Mouse (Mus musculus): ENCODE results near the gene Optn.

Optn gene

DNA sequence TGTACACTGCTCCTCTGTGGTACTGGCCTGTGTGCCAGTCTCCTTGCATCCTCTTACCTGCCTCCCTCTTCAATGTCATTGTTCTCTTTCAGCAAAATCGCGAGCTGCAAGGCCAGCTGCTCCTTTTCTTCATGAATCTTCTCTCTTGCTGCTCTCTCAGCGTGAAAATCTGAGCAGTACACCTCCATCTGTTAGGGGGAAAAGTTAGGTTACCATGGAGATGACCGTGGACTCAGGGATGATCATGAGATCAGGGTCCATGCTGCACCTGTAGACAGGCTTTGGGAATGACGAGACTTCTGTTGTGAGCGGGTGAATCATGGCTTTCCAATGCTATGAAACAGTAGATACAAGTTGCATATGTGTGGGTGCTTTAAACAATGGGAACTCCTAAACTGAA is 36.8 kb downstream of the Optn start:
- DNase-seq = no peak

DNA sequence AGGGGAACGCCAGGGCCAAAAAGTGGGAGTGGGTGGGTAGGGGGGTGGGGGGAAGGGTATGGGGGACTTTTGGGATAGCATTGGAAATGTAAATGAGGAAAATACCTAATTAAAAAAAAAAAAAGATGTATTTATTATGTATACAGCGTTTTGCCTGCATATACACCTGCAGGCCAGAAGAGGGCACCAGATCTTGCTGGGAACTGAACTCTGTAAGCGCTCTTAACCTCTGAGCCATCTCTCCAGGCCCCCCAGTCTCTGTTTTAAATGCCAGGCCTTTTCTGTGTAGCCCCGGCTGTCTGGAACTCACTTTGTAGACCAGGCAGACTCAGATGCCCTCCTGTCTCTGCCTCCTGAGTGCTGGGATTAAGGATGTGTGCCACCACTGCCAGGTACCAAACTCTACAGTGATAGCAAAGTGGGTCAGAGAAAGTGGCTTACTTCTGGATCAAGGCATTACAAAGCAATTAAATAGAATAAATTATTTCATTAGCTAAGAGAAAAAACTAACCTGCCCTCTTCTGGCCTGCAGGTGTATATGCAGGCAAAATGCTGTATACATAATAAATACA is 38.6 kb downstream of the Optn start:
- DNase-seq = no peak

- no peak for DNase-seq
Measured at GRCm38 (mm10) chr2:5023699-5024399, 40.0 kb downstream of the Optn start.

DNA sequence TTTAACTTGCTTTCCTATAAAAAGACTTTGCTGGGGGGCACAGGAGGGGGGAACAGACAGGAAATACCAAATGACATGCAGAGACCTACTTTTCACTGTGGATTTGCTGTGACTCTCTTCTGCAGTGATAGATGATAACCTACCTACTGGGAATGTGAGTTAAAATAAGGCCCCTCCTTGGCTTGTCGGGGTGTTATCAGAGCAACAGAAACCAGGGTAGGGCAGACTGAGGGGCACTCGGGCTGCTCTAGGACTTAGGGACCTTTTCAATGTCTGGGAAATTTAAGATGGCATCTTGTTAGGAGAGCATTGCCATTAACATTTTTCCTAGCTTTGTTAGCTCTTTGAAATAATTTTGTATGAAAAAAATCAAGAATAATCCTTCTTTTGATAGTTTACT is 40.6 kb downstream of the Optn start:
- no peak for DNase-seq

- no peak for DNase-seq
Measured at GRCm38 (mm10) chr2:5019708-5020107, 44.1 kb downstream of the Optn start.

GRCm38 (mm10) chr2:5016922-5017321 is 46.9 kb downstream of the Optn start:
- DNase-seq = no peak

DNA sequence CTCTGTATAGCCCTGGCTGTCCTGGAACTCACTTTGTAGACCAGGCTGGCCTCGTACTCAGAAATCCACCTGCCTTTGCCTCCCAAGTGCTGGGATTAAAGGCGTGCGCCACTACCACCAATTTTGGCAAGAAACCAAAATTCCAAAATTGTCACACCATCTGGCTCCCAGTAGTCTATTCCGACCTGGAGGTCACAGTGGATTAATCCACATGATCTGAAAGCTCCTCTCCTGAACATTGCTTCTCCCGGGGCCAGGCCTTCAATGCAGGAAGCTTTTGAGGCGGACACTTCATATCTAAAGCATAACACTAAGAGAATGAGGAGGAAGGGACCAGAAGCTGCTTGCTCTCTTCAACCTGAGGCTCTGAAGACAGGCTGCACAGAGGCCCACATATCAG is 48.3 kb downstream of the Optn start:
- no peak for DNase-seq

DNA sequence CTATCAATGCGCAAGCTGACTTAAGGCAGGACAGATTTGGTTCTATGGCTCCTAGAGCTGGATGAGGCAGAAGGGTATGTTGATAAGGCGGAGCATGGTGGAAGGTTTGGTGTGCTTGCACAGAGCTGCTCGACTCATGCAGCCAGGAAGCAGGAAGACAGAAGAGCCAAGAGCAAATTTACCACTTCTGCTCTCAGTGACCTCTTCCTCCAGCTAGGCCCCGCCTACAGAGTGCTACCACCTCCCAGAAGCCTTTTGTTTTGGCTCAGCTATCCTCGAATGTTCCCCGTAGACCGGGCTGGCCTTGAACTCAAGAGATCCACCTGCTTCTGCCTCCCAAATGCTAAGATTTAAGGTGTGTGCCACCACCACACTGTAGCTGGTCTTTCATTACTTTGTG is 49.2 kb downstream of the Optn start:
- no peak for DNase-seq

GRCm38 (mm10) chr2:5012491-5013324 is 51.1 kb downstream of the Optn start, which contains the start of gene Mcm10:
Gene Mcm10, minus strand, starts transcription at chr2:5012791.
- DNase-seq = peak; percentile 92

DNA sequence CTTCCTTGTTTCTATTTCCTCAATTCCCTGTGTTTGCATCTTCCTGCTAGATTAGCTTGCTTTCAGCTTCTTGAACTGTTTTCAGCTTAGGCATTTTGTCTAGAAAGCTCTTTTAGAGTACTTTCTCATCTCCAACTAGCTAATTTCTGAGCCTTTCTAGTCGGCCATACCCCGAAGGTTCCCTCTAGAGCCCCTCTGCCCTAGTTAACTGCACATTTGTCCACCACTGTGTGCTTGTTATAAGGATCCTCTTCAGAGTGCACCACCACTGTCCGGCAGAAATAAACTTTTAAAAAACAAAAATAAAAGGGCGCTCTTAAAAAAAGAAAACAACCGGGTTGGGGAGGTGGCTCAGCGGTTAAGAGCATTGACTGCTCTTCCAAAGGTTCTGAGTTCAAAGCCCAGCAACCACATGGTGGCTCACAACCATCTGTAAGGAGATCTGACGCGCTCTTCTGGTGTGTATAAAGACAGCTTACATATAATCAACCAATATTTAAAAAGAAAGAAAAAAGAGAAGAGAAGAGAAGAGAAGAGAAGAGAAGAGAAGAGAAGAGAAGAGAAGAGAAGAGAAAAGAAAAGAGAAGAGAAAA is 51.9 kb downstream of the Optn start:
- DNase-seq = no peak

- no peak for DNase-seq
Measured at GRCm38 (mm10) chr2:5007107-5007506, 56.7 kb downstream of the Optn start.

- no peak for DNase-seq
Measured at GRCm38 (mm10) chr2:5001266-5001665, 62.6 kb downstream of the Optn start.

DNA sequence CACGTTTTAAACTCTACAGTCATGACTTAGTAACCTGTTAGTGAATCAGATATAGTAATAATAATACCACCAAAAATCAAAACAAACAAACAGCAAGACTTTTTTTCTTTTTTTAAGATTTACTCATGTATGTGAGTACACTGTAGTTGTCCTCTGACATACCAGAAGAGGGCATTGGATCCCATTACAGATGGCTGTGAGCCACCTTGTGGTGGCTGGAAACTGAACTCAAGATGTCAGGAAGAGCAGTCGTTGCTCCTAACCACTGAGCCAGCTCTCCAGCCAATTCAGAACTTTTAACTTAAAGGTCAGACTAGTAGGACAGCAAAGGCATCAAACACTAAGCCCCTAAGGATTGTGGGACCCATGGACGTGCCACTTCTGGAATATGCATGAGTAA is 64.9 kb downstream of the Optn start:
- no peak for DNase-seq

- no peak for DNase-seq
Measured at GRCm38 (mm10) chr2:4996421-4996824, 67.4 kb downstream of the Optn start.

DNA sequence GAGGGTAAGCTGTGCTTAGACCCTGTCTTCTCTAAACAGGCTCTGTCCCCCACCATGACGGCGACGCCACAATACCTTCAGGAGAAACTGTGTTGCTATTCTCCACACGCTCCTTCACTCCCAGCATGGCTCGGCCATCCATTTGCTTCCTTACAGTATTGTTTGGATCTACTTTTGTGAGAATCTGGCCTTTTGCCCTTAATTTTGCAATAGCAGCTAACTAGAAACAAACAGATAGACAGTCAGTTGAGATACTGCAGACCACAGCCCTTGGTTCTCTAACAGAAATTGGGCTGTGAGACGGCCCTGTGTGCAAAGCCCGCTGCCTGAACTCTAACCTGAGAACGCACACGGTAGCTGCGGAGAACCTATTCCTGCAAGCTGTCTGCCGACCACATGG is 68.2 kb downstream of the Optn start:
- DNase-seq = no peak

DNA sequence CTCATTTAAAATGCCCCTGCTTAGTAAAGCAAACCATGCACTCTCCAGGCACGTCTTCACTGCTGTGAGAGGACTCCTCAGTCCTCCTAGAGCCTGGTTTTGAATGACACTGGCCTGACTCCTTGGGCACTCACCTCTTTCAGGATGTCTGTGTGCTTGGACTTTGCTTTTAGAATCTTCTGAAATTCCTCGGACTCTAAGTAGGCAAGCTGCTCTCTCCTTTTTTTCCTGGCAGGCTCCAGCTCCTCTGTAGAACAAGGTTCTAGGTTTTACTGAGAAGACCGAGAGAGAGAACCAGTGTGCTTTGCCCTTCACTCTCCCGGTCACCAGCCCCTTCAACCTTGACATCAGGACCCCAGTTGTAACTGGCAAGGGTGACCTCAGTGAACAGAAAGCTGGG is 69.4 kb downstream of the Optn start:
- no peak for DNase-seq

DNA sequence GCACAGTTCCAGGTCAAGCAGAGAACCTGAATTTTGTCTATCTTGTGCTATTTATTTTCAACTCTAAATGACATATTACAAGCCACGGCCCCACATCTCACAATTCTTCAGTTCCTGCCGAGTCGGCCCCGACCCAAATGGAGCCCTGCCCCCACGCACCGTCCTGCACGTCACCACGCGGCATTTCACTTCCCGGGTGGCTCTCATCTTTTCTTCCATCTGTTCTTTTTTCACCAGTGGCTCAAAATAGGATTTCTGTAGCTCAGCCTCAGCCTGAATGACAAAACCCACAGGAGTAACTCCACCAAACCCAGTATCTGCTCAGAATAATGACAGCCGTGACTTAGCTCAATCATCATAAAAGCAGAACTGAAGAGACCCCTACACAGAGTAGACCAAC is 70.3 kb downstream of the Optn start:
- no peak for DNase-seq

DNA sequence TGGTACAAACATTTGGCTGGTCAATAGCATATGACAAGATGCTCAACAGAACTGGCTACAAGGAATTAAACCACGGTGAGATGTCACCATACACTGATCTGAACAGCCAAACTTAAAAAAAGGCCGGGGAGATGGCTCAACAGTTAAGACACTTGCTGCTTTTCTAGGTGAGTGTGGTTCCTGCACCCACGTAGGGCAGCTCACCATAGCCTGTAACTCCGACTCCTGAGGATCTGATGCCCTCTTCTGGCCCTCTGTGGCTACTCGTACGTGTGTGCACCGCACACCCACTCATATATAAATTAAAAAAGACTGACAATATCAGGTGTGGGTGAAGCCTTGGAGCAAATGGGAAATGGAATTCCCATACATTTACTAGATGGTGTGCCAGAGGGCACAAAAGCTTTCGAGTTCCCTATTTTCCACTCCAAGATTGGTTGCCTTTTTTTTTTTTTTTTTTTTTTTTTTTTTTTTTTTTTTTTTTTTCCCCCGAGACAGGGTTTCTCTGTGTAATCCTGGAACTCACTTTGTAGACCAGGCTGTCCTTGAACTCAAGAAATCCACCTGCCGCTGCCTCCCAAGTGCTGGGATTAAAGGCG is 74.9 kb downstream of the Optn start:
- DNase-seq = peak; percentile 5

DNA sequence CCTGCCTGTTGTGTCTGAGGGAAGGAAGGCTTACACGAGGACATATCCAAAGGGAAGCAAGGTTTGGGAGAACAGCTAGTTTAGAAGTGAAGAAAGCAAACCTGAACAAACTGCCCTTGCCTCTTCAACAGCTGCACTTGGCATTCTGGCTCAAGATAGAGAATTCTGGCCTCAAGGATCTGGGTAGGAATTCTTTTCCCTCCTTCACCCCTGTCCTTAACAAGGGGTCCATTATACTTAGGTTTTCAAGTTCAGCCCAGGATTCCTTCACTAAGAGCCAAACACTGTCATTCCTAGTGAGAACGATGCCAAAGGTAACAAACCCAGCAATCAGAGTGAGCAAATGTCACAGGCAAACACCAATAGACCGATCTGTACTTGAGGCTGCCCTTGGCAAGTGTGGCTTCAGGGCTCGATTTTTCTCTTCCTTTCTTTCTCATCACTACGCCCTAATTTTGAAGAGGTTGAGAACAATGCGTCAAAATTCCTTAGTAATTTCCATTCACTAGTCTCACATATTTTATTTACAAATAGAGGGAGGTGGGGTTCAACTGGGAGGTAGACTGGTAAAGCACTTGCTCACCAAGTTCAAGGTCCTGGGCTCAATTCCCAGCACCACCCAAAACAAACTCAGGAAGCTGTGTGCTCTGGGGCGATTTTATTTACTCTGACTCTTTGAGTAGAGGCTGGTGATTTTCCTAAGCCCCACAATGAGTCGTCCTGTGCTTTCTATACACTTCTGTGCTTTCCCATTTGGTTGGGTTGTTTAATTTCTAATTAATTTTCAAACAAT is 76.3 kb downstream of the Optn start:
- no peak for DNase-seq

- DNase-seq = no peak
Measured at GRCm38 (mm10) chr2:4986798-4987197, 77.1 kb downstream of the Optn start.

GRCm38 (mm10) chr2:4985000-4985399 is 78.9 kb downstream of the Optn start:
- DNase-seq = no peak

GRCm38 (mm10) chr2:4983987-4984386 is 79.9 kb downstream of the Optn start:
- DNase-seq = no peak

Measured in thymus, postnatal 25 days (tissue).